In the genomic region with DNA sequence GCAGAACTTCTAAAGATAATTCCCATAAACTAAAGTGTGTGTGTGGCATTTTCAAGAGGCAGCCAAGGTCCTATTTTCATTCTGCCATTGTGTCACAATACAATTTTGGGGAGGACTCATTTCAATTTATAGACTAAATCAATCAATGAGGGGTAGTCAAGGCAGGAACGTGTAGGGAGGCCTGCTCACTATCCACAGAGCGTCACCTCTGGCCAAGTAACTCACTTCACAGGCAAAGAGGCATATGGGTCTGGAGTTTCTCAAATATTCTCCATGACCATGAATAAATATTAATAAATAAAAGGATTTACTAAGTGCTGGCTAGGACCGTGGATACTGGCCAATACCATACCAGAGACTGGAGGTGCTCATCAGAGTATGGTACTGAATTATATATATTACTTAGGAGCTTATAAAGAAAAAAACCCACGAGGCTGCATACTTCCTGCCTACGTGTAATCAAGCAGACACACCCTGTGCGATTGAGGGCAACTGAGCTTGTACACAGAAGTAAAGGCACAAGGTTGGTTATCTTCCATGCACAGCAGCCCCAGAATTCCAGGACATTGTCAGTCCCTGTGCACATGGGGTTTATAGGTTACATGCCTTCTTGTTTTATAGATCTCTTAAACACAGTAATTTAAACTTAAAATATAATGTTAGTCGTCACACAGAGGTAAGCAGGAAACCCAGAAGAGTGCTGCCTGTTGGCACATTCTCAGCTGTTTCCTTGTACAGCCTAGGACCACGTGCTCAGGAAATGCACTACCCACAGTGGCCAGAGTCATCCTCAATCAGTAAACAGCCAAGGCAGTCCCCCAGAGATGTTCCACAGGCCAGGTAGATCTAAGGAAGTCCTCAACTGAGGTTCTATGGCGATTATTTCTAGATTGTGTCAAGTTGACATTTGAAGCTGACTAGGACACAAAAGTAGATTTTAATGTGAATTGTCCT, we compare ENCODE assay signal across 10 mouse cellular contexts.
A peak's percentile ranks its signal among the peaks of the same experiment; 100 is the strongest.
DNase-seq lines count a peak whose midpoint lies in the region; ATAC-seq lines count a peak whose summit lies in the region.
"Had no signal": no experiment of that assay in that cellular context is flagged by ENCODE, and none has a peak within 500 bp of the region (broad histone marks: within the 10 kb centered on the region; RNA-seq: fewer than 3 reads in every experiment).

No protein-coding gene starts in this region.

- peaks cover 38% of the 10 kb centered on the region for H3K4me1 ChIP-seq in liver, embryonic 11.5 days (replicated peaks; ENCODE audit: control insufficient read depth, insufficient read depth, low read length)
- H3K4me1 ChIP-seq: neural tube, embryonic 12.5 days had no signal

- no peak overlapping the region for H3K4me3 ChIP-seq in liver, embryonic 11.5 days (ENCODE audit: low read depth, low read length)
- H3K4me3 ChIP-seq: neural tube, embryonic 12.5 days had no signal

- ATAC-seq in liver, embryonic 11.5 days (replicated peaks; ENCODE audit: low FRiP score), result peak; percentile 94

- 0 out of 2 replicates have a peak overlapping the region, but pooled peaks have one; percentile 12 for H3K4me2 ChIP-seq in liver, embryonic 11.5 days
- H3K4me2 ChIP-seq: neural tube, embryonic 12.5 days had no signal

- no peak overlapping the region for H3K9ac ChIP-seq in liver, embryonic 11.5 days (ENCODE audit: low read depth, low read length)
- H3K9ac ChIP-seq: neural tube, embryonic 12.5 days had no signal

- peaks cover 5% of the 10 kb centered on the region; the same call in 1 of the 2 replicates for H3K36me3 ChIP-seq in liver, embryonic 11.5 days (ENCODE audit: control insufficient read depth, insufficient read depth, low read length)

- no peaks in the 10 kb centered on the region for H3K27me3 ChIP-seq in liver, embryonic 11.5 days (replicated peaks; ENCODE audit: control insufficient read depth, insufficient read depth, low read length)
- H3K27me3 ChIP-seq: neural tube, embryonic 12.5 days had no signal

- no peaks in the 10 kb centered on the region for H3K9me3 ChIP-seq in liver, embryonic 11.5 days (ENCODE audit: control insufficient read depth, low read length)
- H3K9me3 ChIP-seq: neural tube, embryonic 12.5 days had no signal

- 41% methylated on average over 9 of the region's 9 CpGs for WGBS in liver, embryonic 11.5 days

- peak overlapping the region; percentile 75 for H3K27ac ChIP-seq in liver, embryonic 11.5 days (ENCODE audit: low read depth, low read length)
- H3K27ac ChIP-seq: neural tube, embryonic 12.5 days had no signal

- DNase-seq in CD4-positive, CD25-positive, alpha-beta regulatory T cell, adult 2 months (ENCODE audit: low read depth, low spot score), result peak; percentile 67
- DNase-seq in MEL-GATA-1-ER (ENCODE audit: extremely low read depth, low read depth), result peak; percentile 81
- DNase-seq in liver, embryonic 11.5 days (ENCODE audit: low spot score), result peak; percentile 40
- peak; percentile 24 to 57 for DNase-seq in spleen, postnatal 10 days (ENCODE audit: low spot score in 2 of 2)
- no peak for DNase-seq in adipocyte (ENCODE audit: low spot score)
- no peak for DNase-seq in layer of hippocampus, adult 18-20 months (ENCODE audit: low spot score in 2 of 2)
- DNase-seq in embryo, embryonic 11 days, result no peak
- DNase-seq: heart, postnatal 36 days; left cerebral cortex, postnatal 4 days had no signal

Comparison
In these comparisons a context has a peak if more than half of its experiments do, and no peak if none do; other contexts are left out.
1. DNase-seq: peak in CD4-positive, CD25-positive, alpha-beta regulatory T cell, adult 2 months (single experiment), MEL-GATA-1-ER (single experiment), liver, embryonic 11.5 days (single experiment) and spleen, postnatal 10 days (2 of 2); none in adipocyte (single experiment), layer of hippocampus, adult 18-20 months (0 of 2) and embryo, embryonic 11 days (single experiment).